Mouse (Mus musculus) gastrocnemius, postnatal 25 days (tissue): ENCODE measurements around the gene Dcbld2. TPM values are rescaled to one million over a fixed set of nuclear protein-coding genes. Genes with fewer than 3 reads are reported as not detected.
"Not testable (repeated sequence)": the region's sequence is repeated elsewhere in the genome, so short reads cannot be mapped to it uniquely, and the experiment has no call there.

Experiments used
- DNase-seq: peaks from one replicate; pipeline ENCODE4 v3.0.0; 2022
- total RNA-seq, 2 experiments: library from RNA; stranded (reverse); gene quantifications; 1 replicate in 1 of 2; 2 replicates in 1 of 2; pipeline ENCODE4 v1.2.3; 2021

Dcbld2 gene
- total RNA-seq, 2 experiments from 2014 or later = 4.2 to 6.9 TPM

DNA sequence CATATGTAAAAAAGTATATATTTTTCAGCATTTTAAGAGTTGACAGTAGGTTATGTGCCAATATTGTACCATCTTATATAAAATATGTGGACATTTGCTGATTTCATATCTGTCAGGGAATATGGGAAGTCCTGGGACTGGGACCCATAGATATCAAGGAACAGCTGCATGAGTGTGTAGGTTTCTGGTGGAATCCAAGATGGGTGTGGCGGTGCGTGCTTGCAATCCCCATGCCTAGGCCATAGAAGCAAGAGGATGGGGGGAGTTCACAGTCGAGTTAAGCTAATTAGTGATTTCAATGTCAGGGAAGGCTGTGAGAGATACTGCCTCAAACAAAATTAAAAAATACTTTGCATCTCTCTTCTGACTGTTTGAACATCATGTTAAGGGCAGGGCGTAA lies 40.8 kb downstream of the Dcbld2 start:
- DNase-seq = no peak

DNA sequence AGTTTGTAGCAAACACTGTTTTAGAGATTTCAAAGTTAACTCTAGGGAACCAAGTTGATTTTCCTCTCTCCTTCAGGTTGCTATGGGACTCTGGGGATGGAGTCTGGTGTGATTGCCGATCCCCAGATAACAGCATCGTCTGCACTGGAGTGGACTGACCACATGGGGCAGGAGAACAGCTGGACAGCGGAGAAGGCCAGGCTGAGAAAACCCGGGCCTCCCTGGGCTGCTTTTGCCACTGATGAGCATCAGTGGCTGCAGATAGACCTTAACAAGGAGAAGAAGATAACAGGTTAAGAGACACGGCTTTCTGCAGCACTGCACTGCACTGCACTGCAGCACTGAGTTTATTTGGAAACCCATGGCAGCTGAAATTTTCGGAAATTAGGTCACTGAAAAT lies 42.4 kb downstream of the Dcbld2 start:
- DNase-seq = no peak

- no peak for DNase-seq
Measured at GRCm38 (mm10) chr16:58451647-58452046, 43.4 kb downstream of the Dcbld2 start.

DNA sequence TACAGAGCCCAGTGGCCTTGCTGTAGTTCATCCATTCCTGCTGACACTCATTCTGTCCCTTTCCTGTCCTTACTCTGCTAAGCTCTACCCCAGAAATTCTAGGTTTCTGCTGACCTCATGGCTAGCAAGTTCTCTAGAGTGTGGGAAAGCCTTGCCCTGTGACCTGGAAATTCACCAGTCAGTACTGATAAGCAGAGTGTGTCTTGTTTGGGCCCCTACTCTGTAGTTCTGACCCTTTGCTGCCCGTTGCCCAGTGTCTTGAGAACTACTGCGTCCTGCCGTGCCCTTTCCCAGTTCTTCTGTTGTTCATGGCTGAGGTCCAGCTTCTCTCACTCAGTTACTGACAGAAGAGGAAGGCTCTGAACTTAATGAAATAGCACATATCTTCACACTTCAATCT lies 44.9 kb downstream of the Dcbld2 start:
- DNase-seq = no peak

DNA sequence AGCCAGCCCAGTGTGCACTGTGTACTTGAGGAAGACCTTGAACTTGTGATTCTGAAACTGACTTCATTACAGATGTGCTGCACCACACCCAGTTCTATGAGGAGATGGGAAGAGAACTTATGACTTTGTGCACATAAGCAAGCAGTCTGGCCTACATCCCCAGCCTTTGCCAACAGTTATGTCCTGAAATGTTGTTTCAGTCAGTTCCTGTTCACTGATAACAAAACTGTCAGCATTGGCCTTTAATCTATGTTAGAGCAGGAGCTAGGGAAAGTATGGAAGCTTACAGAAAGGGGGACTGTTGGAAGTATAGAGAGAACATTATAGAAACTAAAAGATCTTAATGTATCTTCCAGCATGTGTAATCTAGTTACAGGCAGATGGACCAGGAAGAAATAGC lies 45.6 kb downstream of the Dcbld2 start:
- DNase-seq = no peak

DNA sequence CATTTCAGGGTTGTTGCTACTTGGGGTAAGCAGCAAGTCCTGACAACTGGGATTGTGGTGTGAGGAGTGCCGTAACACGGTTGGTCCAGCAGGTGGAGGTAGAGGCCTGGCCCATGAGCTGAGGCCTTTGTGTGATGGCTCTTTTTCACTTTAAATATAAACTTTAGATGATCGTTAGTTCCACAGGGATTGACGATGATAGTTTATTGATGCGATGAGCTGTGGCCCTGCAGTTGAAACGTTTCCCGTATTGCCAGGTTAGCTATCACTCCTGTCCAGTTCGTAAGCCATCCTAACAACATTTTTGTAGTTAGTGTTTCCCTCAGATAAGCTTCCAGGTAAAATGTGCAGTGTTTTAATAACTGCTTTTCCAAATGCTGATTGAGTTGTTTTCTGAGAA lies 46.4 kb downstream of the Dcbld2 start:
- no peak for DNase-seq

DNA sequence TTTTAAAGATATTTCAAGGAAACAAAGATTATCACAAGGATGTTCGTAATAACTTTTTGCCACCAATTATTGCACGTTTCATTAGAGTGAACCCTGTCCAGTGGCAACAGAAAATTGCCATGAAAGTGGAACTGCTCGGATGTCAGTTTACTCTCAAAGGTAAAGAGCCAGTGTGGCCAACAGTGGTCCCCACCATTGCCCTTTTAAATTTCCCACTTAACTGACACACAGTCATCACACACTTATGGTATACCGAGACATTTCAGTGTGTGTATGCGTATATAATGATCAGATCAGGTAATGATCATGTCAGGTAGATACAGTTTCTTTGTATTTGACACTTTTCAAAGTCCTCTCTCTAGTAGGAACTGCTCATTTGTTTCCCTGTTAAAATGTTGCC lies 46.9 kb downstream of the Dcbld2 start:
- DNase-seq = no peak

GRCm38 (mm10) chr16:58456445-58456844 lies 48.2 kb downstream of the Dcbld2 start:
- DNase-seq = no peak

DNA sequence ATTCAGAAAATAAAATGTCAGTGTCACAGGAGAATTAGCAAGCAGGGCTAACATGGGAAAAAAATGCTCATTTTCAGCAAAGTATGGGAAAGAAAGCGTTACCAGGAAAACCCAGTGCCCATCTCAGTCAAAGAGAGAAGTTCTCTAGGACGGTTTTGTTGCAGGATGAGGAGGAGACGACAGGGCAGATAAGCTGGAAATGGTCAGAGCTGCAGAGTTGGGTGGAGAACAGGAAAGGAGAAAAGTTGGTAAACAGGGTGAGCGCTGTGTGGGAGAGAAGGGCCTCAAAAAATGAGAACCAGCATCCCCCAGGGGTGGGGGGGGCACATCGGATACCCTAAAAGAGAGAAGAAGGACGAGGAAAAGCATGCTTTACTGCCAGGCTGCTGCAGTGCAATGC lies 48.7 kb downstream of the Dcbld2 start:
- no peak for DNase-seq

DNA sequence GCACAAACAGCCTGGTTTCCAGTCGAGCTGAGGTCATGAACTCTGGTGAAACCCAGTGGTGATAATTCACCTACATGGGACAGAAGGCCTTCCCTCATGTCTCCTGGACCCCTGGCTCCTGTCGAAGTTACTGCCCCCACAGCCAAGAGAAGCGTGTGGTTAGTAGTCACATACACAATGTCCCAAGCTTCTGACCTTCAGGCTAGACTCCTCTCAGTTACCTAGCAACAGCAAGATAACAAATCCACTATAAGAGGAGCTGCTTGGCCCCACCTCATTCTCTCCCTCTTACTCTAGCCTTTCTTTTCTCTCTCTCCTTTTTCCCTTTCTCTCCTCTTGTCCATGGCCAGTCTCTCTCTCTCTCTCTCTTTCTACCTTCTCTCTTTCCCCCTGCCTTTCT lies 51.7 kb downstream of the Dcbld2 start:
- DNase-seq = not testable (repeated sequence)

- no peak for DNase-seq
Measured at GRCm38 (mm10) chr16:58460386-58460785, 52.1 kb downstream of the Dcbld2 start.

GRCm38 (mm10) chr16:58461856-58462518 lies 53.7 kb downstream of the Dcbld2 start:
- no peak for DNase-seq

DNA sequence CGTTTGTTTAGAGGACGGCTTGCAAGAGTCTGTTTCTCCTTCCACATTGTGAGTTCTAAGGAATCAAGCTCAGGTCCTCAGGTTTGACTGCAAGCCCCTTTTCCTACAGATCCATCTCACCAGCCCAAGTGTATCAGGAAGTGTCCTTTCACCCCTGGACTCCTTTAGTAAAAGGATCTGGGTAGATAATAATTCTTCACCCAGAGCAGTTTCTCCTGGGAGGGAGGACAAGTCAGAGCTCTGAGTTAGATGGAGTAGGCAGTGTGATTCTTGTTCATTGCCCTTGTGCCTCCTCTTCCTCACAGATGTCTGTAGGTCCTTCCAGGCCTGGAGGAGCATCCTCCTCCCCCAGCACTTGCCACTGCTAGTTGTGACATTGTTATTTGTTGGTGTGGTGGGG lies 54.3 kb downstream of the Dcbld2 start:
- no peak for DNase-seq

DNA sequence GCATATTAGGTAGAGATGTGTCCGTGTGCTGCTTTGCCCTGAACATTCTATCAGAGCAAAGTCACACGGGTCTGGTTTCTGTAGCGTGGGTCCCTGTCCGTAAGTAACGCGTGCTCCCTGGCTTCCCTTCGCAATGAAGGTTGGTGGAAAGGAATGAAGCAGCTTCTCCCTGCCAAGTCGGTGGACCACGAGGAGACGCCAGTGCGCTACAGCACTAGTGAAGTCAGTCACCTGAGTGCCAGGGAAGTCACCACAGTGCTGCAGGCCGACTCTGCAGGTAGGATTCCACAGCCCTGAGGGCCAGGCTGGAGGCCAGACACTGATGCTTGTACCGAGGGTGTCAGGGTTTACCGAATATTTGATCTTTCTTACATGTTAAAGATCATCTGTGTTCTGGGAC lies 55.8 kb downstream of the Dcbld2 start:
- DNase-seq = no peak

- DNase-seq = no peak
Measured at GRCm38 (mm10) chr16:58465412-58465811, 57.2 kb downstream of the Dcbld2 start.

DNA sequence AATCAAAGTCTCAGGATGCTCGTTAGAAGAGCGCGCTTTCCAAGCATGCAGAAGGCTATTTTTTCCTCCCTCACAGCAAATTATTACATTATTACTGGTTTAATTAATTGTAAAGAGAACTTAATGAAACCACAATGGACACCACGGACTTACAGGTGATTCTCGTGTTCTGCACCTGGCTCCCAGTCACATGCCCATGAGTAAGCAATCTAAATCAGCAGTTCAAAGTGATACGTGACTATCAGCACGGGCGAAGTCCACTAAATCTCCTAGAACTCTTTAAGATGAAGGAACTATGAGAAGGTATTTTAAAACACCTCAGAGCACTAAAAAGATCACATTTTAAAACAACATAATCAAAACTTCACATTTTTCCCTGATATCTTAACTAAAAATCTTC lies 61.8 kb downstream of the Dcbld2 start:
- DNase-seq = no peak

GRCm38 (mm10) chr16:58470841-58471240 lies 62.6 kb downstream of the Dcbld2 start:
- no peak for DNase-seq

- no peak for DNase-seq
Measured at GRCm38 (mm10) chr16:58474875-58475274, 66.6 kb downstream of the Dcbld2 start.

DNA sequence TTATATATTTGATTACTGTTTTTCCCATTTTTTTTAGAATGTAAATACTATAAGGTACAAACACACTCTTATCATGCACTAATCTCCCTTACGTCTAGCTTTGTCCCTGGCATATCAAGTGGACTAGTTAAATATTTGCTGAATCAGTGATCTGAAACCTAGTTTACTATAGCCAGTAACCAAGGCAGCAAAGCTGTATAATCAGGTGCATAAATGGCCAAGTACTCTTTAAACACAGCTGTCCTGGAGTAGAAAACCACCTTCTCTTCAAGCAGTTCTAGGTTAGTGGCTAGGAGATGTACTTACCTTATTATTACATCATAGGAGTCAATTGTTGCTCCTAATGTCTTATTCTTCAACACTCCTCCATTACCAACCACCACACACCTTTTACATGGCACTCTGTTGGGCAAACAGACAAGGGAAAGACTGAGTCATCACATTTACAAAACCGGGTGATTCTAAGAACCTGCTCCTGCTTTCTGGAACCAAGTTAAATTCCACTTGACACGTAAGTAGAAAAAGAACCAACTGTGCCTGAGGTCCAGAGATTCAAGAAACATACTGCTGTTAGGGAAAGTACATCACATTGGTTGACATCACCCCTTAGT lies 67.4 kb downstream of the Dcbld2 start:
- no peak for DNase-seq

- DNase-seq = no peak
Measured at GRCm38 (mm10) chr16:58476363-58476762, 68.1 kb downstream of the Dcbld2 start.

- DNase-seq = no peak
Measured at GRCm38 (mm10) chr16:58479898-58480448, 71.7 kb downstream of the Dcbld2 start.

GRCm38 (mm10) chr16:58481219-58481905 lies 73.1 kb downstream of the Dcbld2 start:
- DNase-seq = no peak

DNA sequence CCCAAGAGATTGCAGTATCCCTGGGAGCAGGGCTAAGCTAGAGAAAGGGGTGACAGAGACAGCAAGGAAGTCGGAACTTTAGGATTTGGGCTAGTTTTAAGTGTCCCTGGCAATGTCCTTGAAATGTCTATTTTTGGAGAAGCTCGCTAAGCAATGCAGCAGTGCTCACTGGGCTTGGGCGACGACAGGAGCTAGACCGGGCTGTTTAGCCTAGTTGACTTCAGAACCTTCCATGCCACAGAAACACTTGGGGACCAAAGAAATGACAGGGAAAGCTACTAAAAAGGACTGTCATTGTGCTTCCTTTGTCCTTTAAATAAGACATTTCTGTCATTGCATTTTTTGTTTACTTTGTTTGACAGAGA lies 73.6 kb downstream of the Dcbld2 start:
- DNase-seq = no peak

DNA sequence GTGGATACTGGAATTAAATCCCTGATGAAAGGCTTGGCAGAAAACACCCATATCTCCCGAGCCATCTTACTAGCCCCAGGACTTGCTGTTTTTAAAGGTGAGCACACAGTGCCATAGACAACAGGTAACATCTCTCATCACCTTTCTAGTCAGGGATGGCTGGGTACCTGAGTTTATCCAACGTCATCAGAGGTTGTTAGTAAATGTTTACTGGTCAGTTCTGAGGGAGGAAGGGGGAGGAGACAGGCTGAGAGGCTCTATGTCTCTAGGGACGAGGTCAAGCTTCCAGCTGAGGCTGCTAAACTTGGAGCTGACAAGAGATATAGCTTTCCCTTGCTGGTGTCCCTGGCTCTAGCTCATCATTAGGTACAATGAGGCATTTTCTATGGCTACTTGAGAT lies 74.1 kb downstream of the Dcbld2 start:
- DNase-seq = no peak
